Mouse (Mus musculus) hindbrain, embryonic 13.5 days (tissue): Measurements from ENCODE around the gene Nfe2l3. TPM values are rescaled to one million over a fixed set of nuclear protein-coding genes. Genes with fewer than 3 reads are reported as not detected.
"Not testable (repeated sequence)": the region's sequence is repeated elsewhere in the genome, so short reads cannot be mapped to it uniquely, and the experiment has no call there.

Experiments
- ATAC-seq: fragments of 200-750 bp; cut with Nextera tagmentation; 2 replicates; pipeline ENCODE4 v1.8.0; 2017; ENCODE audit warnings: moderate TSS enrichment; ENCODE audit not compliant: low FRiP score
- H3K27ac ChIP-seq: fragments of 300-500 bp; sonication (generic); 2 replicates; pipeline ENCODE4 v1.5.1; 2015; ENCODE audit warnings: inconsistent platforms, mild to moderate bottlenecking, moderate library complexity
- H3K27me3 ChIP-seq: fragments of 300-500 bp; sonication (generic); 2 replicates; pipeline ENCODE4 v1.6.1; 2015; ENCODE audit warnings: mild to moderate bottlenecking, inconsistent platforms
- H3K36me3 ChIP-seq: fragments of 300-500 bp; sonication (generic); 2 replicates; pipeline ENCODE4 v1.6.1; 2015; ENCODE audit warnings: mild to moderate bottlenecking, inconsistent platforms
- H3K4me1 ChIP-seq: fragments of 300-500 bp; sonication (generic); replicated peaks from 2 replicates; pipeline ENCODE4 v1.6.1; 2015; ENCODE audit warnings: inconsistent platforms
- H3K4me2 ChIP-seq: fragments of 300-500 bp; sonication (generic); 2 replicates; pipeline ENCODE4 v1.6.1; 2015; ENCODE audit warnings: inconsistent platforms, mild to moderate bottlenecking, moderate library complexity
- H3K4me3 ChIP-seq: fragments of 300-500 bp; sonication (generic); 2 replicates; pipeline ENCODE4 v1.5.1; 2015; ENCODE audit warnings: mild to moderate bottlenecking, inconsistent platforms
- H3K9ac ChIP-seq: fragments of 300-500 bp; sonication (generic); 2 replicates; pipeline ENCODE4 v1.6.1; 2015; ENCODE audit warnings: mild to moderate bottlenecking, inconsistent platforms
- H3K9me3 ChIP-seq: fragments of 300-500 bp; sonication (generic); 2 replicates; pipeline ENCODE4 v1.6.1; 2016; ENCODE audit warnings: inconsistent platforms
- WGBS: fragments of 180-500 bp; shearing (Covaris S2); methylation state at CpG from one replicate; pipeline ENCODE4 v1.1.7; 2015; 5-methylcytosine and 5-hydroxymethylcytosine counted together
- polyA plus RNA-seq: library from polyadenylated mRNA; unstranded; fragments of >200 nt; fragmentation: Nextera tagmentation; extraction: Ambion mirVana; gene quantifications from 2 replicates; pipeline ENCODE4 v1.2.1, GENCODE M21; 2015

The Nfe2l3 gene
- polyA plus RNA-seq: 4.0 and 5.0 TPM in 2 replicates

DNA sequence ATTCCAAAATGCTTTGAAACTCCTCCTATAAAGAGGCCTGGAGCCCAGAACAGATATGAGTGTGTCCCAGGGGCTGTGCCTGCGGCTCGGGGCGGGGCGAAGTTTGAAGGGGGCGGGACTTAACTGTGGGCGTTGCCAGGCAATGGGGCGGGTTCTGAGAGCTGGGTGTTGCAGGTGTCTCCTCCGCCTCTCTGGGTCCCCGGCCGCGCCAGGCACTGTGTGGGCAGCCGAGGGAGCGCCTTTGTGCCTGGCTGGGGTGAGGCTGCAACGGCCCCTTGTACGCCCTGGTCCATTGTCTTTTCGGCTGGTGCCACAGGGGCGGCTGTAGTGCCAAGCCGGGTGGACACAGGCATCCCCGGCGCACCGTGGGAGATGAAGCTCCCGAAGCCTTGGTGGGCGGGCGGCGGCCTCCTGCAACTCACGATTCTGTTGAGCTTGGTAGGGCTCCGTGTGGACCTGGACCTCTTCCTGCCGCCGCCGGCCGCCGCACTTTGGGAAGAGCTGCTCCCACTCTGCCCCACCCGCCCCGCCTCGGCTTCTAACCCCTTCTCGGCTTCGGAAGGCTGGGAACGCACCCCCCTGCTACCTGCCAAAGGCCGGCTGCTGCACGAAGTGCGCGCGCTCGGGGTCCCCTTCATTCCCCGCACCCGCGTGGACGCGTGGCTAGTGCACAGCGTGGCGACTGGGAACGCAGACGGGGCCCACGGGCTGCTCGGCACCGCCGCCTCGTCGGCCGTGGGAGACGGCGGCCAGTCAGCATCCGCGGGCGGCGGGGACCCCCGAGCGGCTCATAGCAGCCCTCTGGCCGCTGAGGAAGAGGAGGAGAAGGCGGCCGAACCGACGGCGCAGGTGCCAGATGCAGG is at the start of gene Nfe2l3:
Gene Nfe2l3 (plus strand): TSS at position 136 of the 863 bp plus-strand sequence.
- Histone ChIP-seq H3K4me1 (peaks cover 32% of the 10 kb centered on the region), H3K9me3 (no peaks in the 10 kb centered on the region), H3K4me3 (peak within 1 kb of the TSS; percentile 50), H3K27ac (no peak within 1 kb of the TSS), H3K27me3 (peaks cover 67% of the 10 kb centered on the region), H3K9ac (peak within 1 kb of the TSS; percentile 78), H3K4me2 (peak within 1 kb of the TSS; percentile 79), H3K36me3 (no peaks in the 10 kb centered on the region)
- WGBS: 1% methylated on average over 74 of the region's 74 CpGs
- ATAC-seq: peak; percentile 82

DNA sequence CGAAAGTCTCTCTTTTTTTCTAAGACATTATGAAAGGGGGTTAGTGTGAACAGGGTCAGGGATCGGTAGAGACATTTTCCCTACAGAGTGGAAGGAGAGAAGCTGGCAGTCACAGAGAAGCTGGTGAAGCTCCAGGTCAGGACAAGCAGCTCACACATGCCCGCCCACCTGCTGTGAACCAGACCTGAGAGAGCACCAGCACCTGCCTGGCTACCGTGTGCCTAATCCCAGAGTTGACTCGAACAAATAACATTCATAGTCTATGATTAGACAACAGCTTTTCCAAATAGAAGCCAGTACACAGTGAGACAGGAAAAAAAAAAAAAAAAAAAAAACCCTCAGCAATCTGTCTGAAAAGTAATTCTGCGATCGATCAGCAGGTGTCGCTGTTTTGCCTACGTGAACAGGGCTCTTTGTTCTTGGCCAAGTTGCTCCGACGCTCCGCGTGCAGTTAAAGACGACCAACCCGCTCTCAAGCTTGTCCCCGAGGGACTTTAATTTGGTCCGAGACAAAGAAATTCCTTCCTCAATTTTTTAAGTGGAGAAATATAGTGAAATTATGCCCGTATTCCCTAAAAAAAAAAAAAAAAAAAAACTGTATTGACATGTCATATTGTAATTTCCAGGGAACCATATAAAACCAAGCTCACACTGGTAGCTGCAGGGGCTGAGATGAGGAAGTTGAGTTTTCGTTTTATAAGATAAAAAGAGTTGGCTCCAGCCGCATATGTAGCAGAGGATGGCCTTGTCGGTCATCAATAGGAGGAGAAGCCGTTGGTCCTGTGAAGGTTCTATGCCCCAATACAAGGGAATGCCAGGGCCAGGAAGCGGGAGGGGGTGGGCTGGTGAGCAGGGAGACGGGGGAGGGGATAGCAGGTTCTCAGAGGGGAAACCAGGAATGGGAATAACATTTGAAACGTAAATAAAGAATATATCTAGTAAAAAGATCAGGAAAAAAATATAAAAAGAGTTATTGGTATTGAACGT is 48.4 kb upstream of the Nfe2l3 start:
- Histone ChIP-seq H3K9me3 (no peaks in the 10 kb centered on the region), H3K9ac (peak overlapping the region; percentile 60), H3K4me3 (peak overlapping the region; percentile 6; the same call in 1 of the 2 replicates), H3K27ac (peak overlapping the region; percentile 83), H3K4me1 (peaks cover 10% of the 10 kb centered on the region; the same call in 1 of the 2 replicates), H3K27me3 (no peaks in the 10 kb centered on the region), H3K4me2 (peak overlapping the region; percentile 46), H3K36me3 (no peaks in the 10 kb centered on the region)
- WGBS: 12% methylated on average over 26 of the region's 26 CpGs
- peak; percentile 36; the same call in 1 of the 2 replicates for ATAC-seq

DNA sequence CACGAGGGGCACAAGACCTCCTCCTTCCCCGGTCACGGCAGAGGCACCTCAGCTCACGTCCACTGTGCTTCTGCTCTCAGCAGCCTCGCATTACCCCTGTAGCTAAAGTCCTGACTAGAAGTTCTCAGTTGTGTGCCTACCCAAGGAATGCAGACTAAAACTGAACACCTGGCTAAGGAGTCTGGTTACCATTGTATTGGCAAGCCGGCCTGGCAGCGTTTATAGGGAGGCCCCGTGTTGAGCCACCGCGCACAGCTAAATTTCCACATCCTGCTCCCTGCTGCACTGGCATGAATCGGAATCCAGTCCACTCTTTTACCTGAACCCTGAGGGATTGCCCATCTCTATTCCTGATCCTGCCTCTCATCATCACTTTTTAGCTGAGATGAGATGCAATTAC is 42.0 kb upstream of the Nfe2l3 start:
- H3K27me3 ChIP-seq: no peaks in the 10 kb centered on the region
- no peak overlapping the region for H3K4me2 ChIP-seq
- no peaks in the 10 kb centered on the region for H3K4me1 ChIP-seq
- ATAC-seq: no peak
- no peak overlapping the region for H3K9ac ChIP-seq
- H3K4me3 ChIP-seq: no peak overlapping the region
- H3K27ac ChIP-seq: no peak overlapping the region
- WGBS: 78% methylated on average over 11 of the region's 11 CpGs
- no peaks in the 10 kb centered on the region for H3K9me3 ChIP-seq
- H3K36me3 ChIP-seq: no peaks in the 10 kb centered on the region

DNA sequence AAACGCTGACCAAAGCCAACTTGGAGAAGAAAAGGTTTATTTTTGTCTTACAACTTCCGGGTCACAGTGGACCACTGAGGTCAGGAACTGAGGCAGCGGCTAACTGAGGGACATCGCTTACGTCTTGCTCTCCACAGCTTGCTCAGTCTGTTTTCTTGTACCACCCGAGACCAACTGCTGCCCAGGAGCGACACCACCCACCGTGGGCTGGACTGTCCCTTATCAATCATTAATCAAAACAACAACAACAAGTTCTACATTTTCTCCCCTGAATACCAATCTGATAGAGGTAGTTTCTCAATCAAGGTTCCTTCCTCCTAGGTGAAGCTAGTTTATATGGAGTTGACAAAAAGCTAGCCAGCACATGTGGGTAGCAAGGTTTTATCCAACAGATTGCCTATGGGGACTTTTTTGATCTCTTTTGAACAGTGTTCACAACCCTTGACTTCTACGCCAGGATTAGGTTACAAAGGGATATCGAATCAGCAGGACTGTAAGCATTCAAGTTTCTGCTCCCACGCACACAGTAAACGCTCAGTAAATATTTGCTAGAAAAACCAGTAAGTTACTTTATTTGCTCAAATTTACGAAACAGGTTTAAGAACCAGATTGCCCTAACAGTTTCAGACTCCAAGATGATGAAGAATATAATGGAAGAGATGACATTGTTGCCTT is 40.5 kb upstream of the Nfe2l3 start:
- no peak for ATAC-seq
- Histone ChIP-seq H3K9me3 (no peaks in the 10 kb centered on the region), H3K36me3 (no peaks in the 10 kb centered on the region), H3K9ac (no peak overlapping the region), H3K4me1 (no peaks in the 10 kb centered on the region), H3K27me3 (no peaks in the 10 kb centered on the region), H3K4me3 (no peak overlapping the region), H3K4me2 (no peak overlapping the region), H3K27ac (no peak overlapping the region)
- 71% methylated on average over 13 of the region's 13 CpGs for WGBS

DNA sequence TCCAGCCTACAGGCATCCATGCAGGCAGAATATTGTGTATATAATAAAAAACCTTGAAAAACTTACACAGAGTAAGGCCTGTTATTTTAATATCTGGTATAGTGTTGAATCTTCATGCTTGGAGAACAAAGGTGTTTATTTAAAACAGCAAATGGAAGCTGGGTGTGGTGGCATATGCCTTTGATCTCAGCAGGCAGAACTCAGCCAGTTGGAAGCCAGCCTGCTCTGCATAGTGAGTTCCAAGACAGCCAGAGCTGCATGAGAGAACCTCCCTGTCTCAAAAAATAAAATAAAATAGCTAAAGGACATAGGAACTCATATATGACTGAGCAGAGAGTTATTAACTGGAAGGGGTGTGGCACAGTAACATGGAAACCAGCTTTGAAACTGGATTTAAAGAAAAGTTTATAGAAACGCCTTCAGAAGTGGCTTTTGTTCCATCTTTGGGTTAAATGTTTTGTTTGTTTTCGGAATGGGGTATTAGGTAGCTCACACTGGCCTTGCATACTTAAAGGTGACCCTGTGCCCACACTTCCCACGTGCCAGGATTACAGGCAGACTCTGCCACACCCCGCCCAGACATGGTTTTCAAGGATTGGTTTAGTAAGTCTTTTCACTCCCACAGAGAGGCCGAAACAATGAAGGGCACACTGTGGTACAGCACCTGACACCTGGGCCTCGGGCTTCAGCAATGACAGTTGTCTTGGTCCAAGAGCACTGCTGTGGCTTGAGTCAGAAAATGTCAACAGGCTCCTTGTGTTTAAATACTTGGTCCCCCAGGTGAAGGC is 38.9 kb upstream of the Nfe2l3 start:
- no peak overlapping the region for H3K4me2 ChIP-seq
- no peaks in the 10 kb centered on the region for H3K9me3 ChIP-seq
- no peaks in the 10 kb centered on the region for H3K27me3 ChIP-seq
- H3K9ac ChIP-seq: no peak overlapping the region
- no peaks in the 10 kb centered on the region for H3K36me3 ChIP-seq
- 69% methylated on average over 6 of the region's 6 CpGs for WGBS
- H3K4me1 ChIP-seq: no peaks in the 10 kb centered on the region
- H3K27ac ChIP-seq: no peak overlapping the region
- ATAC-seq: no peak
- no peak overlapping the region for H3K4me3 ChIP-seq

DNA sequence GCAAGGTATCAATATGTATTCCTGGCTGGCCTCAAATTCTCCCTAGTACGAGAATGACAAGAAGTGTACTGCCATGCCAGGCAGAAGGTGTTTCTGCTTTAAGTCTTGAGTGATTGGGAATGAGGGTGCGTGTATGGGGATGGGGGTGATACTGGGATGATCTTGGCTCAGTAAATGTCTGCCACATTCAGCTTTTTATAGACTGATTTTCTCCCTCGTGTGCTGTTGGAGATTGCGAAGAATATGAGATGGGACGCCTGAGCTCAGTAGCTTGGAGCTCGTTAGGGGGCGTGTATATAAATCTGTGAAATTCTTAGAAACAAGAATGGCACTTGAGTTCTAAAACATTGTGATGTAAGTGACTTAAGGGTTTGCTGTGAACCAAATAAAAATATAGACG is 38.1 kb upstream of the Nfe2l3 start:
- H3K36me3 ChIP-seq, H3K4me2 ChIP-seq, H3K27me3 ChIP-seq, H3K9ac ChIP-seq, H3K4me1 ChIP-seq, H3K27ac ChIP-seq, H3K4me3 ChIP-seq, H3K9me3 ChIP-seq, ATAC-seq: not testable (repeated sequence)
- 91% methylated on average over 8 of the region's 8 CpGs for WGBS

DNA sequence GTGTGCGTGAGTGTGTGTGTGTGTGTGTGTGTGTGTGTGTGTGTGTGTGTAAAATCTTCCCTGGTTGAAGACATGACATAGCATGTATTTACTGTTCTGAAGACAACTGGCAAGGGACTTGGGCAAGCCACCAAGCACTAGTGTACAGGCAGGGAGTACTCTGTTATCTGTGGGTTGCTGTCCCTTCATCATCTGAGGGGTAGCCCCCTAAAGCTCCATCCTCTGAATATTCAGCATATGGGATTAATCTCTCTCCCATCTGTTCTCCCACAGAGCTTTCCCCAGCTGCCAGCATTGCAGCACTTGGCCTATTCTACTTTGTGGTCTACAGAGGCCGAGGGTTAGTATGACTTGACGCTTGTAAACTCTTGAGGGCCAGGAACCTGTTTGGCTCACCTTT is 37.5 kb upstream of the Nfe2l3 start:
- not testable (repeated sequence) for ATAC-seq, H3K36me3 ChIP-seq, H3K4me2 ChIP-seq, H3K4me3 ChIP-seq, H3K9ac ChIP-seq, H3K9me3 ChIP-seq, H3K27me3 ChIP-seq, H3K4me1 ChIP-seq, H3K27ac ChIP-seq
- whole genome bisulfite sequencing: 65% methylated on average over 3 of the region's 3 CpGs

DNA sequence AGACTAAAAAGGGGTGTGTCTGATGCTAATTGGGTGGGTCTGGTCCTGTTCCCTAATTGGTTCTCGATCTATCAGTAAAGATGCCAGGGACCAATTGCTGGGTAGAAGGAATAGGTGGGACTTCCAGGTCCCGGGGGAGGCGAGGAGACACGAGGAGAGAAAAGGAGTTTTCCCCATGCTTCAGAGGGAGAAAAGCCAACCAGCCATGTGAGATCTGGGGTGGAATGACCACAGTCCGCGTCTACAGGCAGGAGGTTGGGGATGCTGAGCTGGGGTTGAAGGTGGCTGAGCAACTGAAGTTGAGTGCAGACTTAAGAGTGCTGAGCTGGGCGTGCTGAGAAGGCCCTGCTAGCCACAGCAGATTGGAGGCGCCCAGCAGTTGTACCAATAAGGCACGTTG is 37.0 kb upstream of the Nfe2l3 start:
- 60% methylated on average over 9 of the region's 9 CpGs for WGBS
- no peak overlapping the region for H3K9ac ChIP-seq
- no peak for ATAC-seq
- no peaks in the 10 kb centered on the region for H3K27me3 ChIP-seq
- no peaks in the 10 kb centered on the region for H3K36me3 ChIP-seq
- no peak overlapping the region for H3K4me3 ChIP-seq
- no peak overlapping the region for H3K27ac ChIP-seq
- peaks cover 7% of the 10 kb centered on the region for H3K4me1 ChIP-seq
- no peaks in the 10 kb centered on the region for H3K9me3 ChIP-seq
- no peak overlapping the region for H3K4me2 ChIP-seq

DNA sequence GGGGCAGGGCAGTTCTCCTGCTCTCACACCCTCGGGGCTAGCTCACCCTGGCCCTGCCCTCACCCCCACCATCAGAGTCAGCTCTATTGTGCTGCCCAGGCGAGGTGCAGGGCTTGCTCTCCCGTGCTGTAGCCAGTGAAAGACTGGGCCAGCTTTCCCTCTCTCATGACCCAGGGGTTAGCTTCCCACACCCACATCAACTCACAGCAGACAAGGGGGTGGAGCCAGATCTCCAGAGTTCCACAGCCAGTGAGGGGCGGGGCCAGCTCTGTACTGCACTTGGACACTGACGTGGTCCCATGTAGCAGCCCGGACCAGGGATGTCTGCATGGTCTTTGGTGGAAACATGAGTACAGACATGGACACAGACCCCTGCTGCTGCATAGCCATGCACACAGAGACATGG is 33.4 kb upstream of the Nfe2l3 start:
- H3K9me3 ChIP-seq: no peaks in the 10 kb centered on the region
- no peaks in the 10 kb centered on the region for H3K36me3 ChIP-seq
- H3K4me1 ChIP-seq: peaks cover 7% of the 10 kb centered on the region
- no peak overlapping the region for H3K9ac ChIP-seq
- peak; percentile 68 for ATAC-seq
- no peak overlapping the region for H3K4me3 ChIP-seq
- H3K4me2 ChIP-seq: no peak overlapping the region
- no peaks in the 10 kb centered on the region for H3K27me3 ChIP-seq
- WGBS: 11% methylated on average over 6 of the region's 6 CpGs
- H3K27ac ChIP-seq: no peak overlapping the region

DNA sequence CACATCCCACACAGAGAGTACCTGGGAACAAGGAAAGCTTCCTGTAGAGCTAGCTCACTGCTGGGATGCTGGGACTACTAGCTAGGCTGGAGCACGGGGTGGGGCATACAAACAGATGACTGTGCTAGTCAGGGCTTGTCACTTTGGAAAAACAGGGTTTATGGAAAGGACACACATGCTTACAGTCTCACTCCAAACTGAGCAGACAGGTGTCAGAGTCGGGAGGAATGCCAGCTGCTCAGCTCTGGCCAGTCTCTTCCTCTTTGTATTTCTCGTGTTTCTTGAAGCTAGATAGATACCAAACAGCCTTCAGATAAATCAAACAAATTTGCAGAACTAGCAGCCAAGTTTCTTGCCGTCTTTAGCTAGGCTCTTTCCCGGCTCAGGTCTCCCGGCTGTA is 31.2 kb upstream of the Nfe2l3 start:
- WGBS: 62% methylated on average over 6 of the region's 6 CpGs
- no peak overlapping the region for H3K4me2 ChIP-seq
- H3K4me3 ChIP-seq: no peak overlapping the region
- H3K27me3 ChIP-seq: no peaks in the 10 kb centered on the region
- ATAC-seq: no peak
- H3K9me3 ChIP-seq: no peaks in the 10 kb centered on the region
- no peaks in the 10 kb centered on the region for H3K36me3 ChIP-seq
- H3K27ac ChIP-seq: no peak overlapping the region
- no peak overlapping the region for H3K9ac ChIP-seq
- H3K4me1 ChIP-seq: peaks cover 7% of the 10 kb centered on the region

DNA sequence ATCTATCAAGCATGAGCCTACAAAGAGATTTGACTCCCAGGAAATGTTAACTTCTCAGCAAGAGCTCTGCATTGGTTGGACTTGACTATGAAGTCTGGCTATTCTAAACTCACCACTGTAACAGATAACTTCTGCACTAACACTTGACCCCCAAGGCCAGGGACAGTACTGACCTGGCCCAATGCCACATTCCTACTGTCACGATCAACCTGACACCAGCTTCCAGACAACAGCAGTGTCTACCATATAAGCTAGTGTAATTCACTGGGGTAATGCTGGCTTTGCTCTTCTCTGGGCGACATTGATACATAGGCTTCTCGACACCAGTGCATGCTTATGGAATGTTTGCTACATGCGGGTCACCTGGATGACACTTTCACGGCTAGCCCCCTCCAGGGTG is 28.9 kb upstream of the Nfe2l3 start:
- no peak for ATAC-seq
- WGBS: 89% methylated on average over 5 of the region's 5 CpGs
- no peak overlapping the region for H3K9ac ChIP-seq

More for the DNA sequence above, 28.9 kb upstream of the Nfe2l3 start:
- Histone ChIP-seq H3K36me3 (no peaks in the 10 kb centered on the region), H3K27ac (no peak overlapping the region), H3K4me2 (no peak overlapping the region), H3K27me3 (no peaks in the 10 kb centered on the region), H3K4me3 (no peak overlapping the region), H3K4me1 (peaks cover 7% of the 10 kb centered on the region), H3K9me3 (no peaks in the 10 kb centered on the region)
